Mouse (Mus musculus): Measurements from ENCODE around the gene Poc1a. TPM values are rescaled to one million over a fixed set of nuclear protein-coding genes. Genes with fewer than 3 reads are reported as not detected.

The Poc1a gene
- polyA plus RNA-seq, 1 experiment from 2014 or later: 31.1 TPM

DNA sequence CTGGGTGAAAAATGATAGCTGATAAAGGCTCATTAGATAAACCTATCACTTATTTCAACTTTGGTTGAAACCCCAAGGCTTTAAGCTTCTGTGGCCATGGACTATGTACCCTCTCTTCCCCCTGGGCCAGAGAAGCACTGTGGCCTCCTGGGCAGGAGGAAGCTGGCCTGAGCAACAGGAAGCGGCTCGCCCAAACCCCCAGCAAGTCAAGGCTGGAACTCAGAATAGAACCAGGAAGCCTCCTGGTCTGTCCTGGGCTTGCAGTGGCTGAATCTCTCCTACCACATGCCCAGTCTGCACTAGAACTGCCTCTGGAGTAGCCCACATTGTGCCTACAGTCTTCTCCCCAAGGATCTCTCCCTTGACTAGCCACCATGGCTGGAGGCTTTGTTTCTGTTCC, 27.7 kb downstream of the Poc1a start:
- no peak overlapping the region for H3K9ac ChIP-seq (ENCODE audit: low read depth, low read length)
- WGBS (ENCODE audit: insufficient replicate concordance): 73% methylated on average over 2 of the region's 2 CpGs
- H3K9me3 ChIP-seq (replicated peaks; ENCODE audit: control insufficient read depth, low read length): no peaks in the 10 kb centered on the region
- H3K4me3 ChIP-seq (ENCODE audit: low read depth, low read length): no peak overlapping the region
- peaks cover 19% of the 10 kb centered on the region; the same call in 1 of the 2 replicates for H3K4me1 ChIP-seq (ENCODE audit: control insufficient read depth, insufficient read depth, low read length)
- no peak overlapping the region for H3K4me2 ChIP-seq
- no peaks in the 10 kb centered on the region for H3K27me3 ChIP-seq (ENCODE audit: control insufficient read depth, insufficient read depth, low read length)
- ATAC-seq (replicated peaks; ENCODE audit: insufficient number of reproducible peaks, low FRiP score, low TSS enrichment): no peak
- no peak overlapping the region; the same call in 1 of the 2 replicates for H3K27ac ChIP-seq (ENCODE audit: low read depth, low read length)
- H3K36me3 ChIP-seq (ENCODE audit: control insufficient read depth, insufficient read depth, low read length): no peaks in the 10 kb centered on the region

DNA sequence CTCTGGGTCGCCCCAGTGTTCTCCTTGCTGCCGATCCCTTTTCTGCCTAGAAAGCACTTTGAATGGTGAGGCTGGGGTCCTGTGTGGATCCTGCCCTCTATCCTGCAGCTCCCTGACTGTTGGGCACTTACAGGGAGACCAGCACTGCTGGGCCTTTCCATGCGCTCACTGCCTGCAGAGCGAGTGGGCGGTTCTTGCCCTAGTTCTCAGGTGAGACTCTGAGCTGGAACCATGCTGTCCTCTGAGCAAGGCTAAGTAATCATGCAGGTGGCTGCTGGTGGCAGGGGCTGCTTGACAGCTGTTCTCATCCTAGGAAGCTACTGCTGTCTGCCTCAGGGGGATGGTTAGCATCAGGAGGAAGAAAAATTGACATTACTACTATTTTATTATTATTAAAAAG, 28.1 kb downstream of the Poc1a start:
- H3K9ac ChIP-seq (ENCODE audit: low read depth, low read length): no peak overlapping the region
- no peak for ATAC-seq (replicated peaks; ENCODE audit: insufficient number of reproducible peaks, low FRiP score, low TSS enrichment)

DNA sequence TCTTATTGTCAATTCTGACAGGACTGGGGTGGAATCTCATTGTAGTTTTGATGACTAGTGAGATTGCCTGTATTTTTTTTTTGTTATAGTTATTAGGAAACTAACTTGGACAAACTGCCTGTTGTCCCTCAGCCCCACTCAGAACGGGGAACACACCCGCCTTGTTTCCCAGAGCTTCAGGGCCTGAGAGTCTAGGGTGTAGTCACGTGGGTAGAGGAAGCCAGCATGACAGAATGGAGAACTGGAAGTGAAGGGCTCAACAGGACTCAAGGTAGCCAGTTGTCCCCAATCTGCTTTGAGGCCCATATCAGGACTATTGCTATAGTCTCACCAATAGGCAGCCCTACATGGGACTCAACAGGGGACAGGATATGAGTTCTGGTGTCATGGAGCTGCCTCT, 29.0 kb downstream of the Poc1a start:
- 70% methylated on average over 3 of the region's 3 CpGs for WGBS (ENCODE audit: insufficient replicate concordance)

More for the DNA sequence above, 28.1 kb downstream of the Poc1a start:
- Histone ChIP-seq H3K4me3 (ENCODE audit: low read depth, low read length) (no peak overlapping the region), H3K4me1 (ENCODE audit: control insufficient read depth, insufficient read depth, low read length) (peaks cover 17% of the 10 kb centered on the region; the same call in 1 of the 2 replicates), H3K4me2 (no peak overlapping the region), H3K27me3 (ENCODE audit: control insufficient read depth, insufficient read depth, low read length) (no peaks in the 10 kb centered on the region), H3K9me3 (replicated peaks; ENCODE audit: control insufficient read depth, low read length) (no peaks in the 10 kb centered on the region), H3K36me3 (ENCODE audit: control insufficient read depth, insufficient read depth, low read length) (no peaks in the 10 kb centered on the region), H3K27ac (ENCODE audit: low read depth, low read length) (no peak overlapping the region; the same call in 1 of the 2 replicates)
- 84% methylated on average over 5 of the region's 5 CpGs for WGBS (ENCODE audit: insufficient replicate concordance)

DNA sequence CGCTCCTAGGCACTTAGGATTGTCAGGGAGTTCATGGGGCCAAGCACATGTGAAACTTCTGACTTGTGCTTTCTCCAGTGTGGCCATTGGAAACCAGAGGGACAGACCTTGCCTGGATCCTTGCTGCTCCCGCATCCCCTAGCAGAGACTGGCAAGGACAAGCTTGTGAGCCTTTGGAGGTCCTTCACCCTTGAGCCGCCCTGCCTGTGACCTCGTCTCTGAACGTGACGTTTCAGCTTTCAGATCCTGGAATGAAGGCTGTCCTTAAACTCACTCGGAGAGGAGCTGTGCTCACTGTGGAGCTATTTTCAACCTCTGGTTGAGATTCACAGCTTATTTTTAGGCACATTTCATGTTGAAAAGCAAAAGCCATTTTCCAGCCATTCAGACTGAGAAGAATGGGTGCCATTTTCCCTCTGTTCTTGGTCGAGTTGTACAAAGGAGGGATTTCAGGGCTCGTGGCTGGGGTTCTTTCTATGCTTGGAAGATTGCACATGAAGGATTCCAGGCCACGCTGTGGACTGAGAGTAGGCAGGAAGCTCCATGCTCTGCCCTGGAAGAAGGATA, 30.8 kb downstream of the Poc1a start:
- H3K27me3 ChIP-seq (ENCODE audit: control insufficient read depth, insufficient read depth, low read length): no peaks in the 10 kb centered on the region
- no peaks in the 10 kb centered on the region for H3K9me3 ChIP-seq (replicated peaks; ENCODE audit: control insufficient read depth, low read length)
- no peak for ATAC-seq (replicated peaks; ENCODE audit: insufficient number of reproducible peaks, low FRiP score, low TSS enrichment)
- H3K27ac ChIP-seq (ENCODE audit: low read depth, low read length): peak overlapping the region; percentile 67
- H3K36me3 ChIP-seq (ENCODE audit: control insufficient read depth, insufficient read depth, low read length): no peaks in the 10 kb centered on the region
- WGBS (ENCODE audit: insufficient replicate concordance): 50% methylated on average over 10 of the region's 10 CpGs
- H3K4me1 ChIP-seq (ENCODE audit: control insufficient read depth, insufficient read depth, low read length): peaks cover 5% of the 10 kb centered on the region; the same call in 1 of the 2 replicates
- H3K4me2 ChIP-seq: no peak overlapping the region
- no peak overlapping the region for H3K4me3 ChIP-seq (ENCODE audit: low read depth, low read length)
- H3K9ac ChIP-seq (ENCODE audit: low read depth, low read length): 0 out of 2 replicates have a peak overlapping the region, but pooled peaks have one; percentile 18

More for the DNA sequence above, 29.0 kb downstream of the Poc1a start:
- Histone ChIP-seq H3K4me1 (ENCODE audit: control insufficient read depth, insufficient read depth, low read length) (peaks cover 15% of the 10 kb centered on the region; the same call in 1 of the 2 replicates), H3K9me3 (replicated peaks; ENCODE audit: control insufficient read depth, low read length) (no peaks in the 10 kb centered on the region), H3K9ac (ENCODE audit: low read depth, low read length) (no peak overlapping the region), H3K27ac (ENCODE audit: low read depth, low read length) (no peak overlapping the region), H3K4me2 (no peak overlapping the region), H3K27me3 (ENCODE audit: control insufficient read depth, insufficient read depth, low read length) (no peaks in the 10 kb centered on the region), H3K36me3 (ENCODE audit: control insufficient read depth, insufficient read depth, low read length) (no peaks in the 10 kb centered on the region), H3K4me3 (ENCODE audit: low read depth, low read length) (no peak overlapping the region)
- no peak for ATAC-seq (replicated peaks; ENCODE audit: insufficient number of reproducible peaks, low FRiP score, low TSS enrichment)

DNA sequence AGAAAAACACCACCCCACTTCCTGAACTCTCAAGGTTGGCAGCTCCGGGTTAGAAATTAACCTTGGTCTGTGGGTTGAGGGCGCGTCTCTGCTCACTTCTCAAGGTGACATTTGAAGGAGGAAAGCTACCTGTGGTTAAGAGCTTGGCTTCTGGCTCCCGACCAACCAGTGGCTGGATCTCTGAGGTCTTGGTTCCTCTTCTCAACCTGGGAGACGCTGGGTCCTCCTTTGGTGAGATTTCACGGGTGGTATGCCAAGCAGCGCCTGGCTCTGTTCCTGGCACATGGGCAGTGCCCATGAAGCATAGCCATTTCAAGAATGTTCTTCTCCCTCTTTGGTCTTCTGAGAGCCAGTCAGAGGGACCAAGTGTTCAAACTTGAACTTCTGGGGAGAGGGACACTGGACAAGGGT, 32.1 kb downstream of the Poc1a start:
- Histone ChIP-seq H3K36me3 (ENCODE audit: control insufficient read depth, insufficient read depth, low read length) (no peaks in the 10 kb centered on the region), H3K27ac (ENCODE audit: low read depth, low read length) (no peak overlapping the region), H3K4me3 (ENCODE audit: low read depth, low read length) (no peak overlapping the region), H3K4me1 (ENCODE audit: control insufficient read depth, insufficient read depth, low read length) (peaks cover 10% of the 10 kb centered on the region), H3K27me3 (ENCODE audit: control insufficient read depth, insufficient read depth, low read length) (no peaks in the 10 kb centered on the region), H3K9me3 (replicated peaks; ENCODE audit: control insufficient read depth, low read length) (no peaks in the 10 kb centered on the region), H3K4me2 (no peak overlapping the region), H3K9ac (ENCODE audit: low read depth, low read length) (no peak overlapping the region)
- ATAC-seq (replicated peaks; ENCODE audit: insufficient number of reproducible peaks, low FRiP score, low TSS enrichment): no peak
- 94% methylated on average over 7 of the region's 7 CpGs for WGBS (ENCODE audit: insufficient replicate concordance)

DNA sequence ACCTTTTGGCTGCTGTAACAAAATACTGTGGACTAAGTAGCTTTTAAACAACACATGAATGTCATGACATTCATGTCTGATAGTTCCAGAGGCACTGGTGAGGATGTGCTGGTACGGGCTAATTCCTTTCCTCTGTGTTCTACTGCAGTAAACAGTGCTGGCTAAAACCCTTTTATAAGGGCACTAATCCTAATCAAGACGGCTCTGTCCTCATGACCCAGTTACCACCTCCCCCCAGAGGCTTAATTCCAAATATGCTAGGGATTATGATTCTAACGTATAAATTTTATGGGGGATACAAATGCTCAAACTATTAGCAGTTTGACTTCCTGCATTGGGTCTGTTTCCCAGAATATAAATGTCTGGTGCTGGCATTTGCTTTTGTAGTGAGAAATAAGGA, 33.3 kb downstream of the Poc1a start:
- H3K27ac ChIP-seq (ENCODE audit: low read depth, low read length): no peak overlapping the region
- WGBS (ENCODE audit: insufficient replicate concordance): 80% methylated on average over 3 of the region's 3 CpGs
- H3K9me3 ChIP-seq (replicated peaks; ENCODE audit: control insufficient read depth, low read length): no peaks in the 10 kb centered on the region
- H3K4me2 ChIP-seq: no peak overlapping the region
- no peak for ATAC-seq (replicated peaks; ENCODE audit: insufficient number of reproducible peaks, low FRiP score, low TSS enrichment)
- no peaks in the 10 kb centered on the region for H3K36me3 ChIP-seq (ENCODE audit: control insufficient read depth, insufficient read depth, low read length)
- H3K4me1 ChIP-seq (ENCODE audit: control insufficient read depth, insufficient read depth, low read length): peaks cover 22% of the 10 kb centered on the region
- no peak overlapping the region for H3K9ac ChIP-seq (ENCODE audit: low read depth, low read length)
- H3K4me3 ChIP-seq (ENCODE audit: low read depth, low read length): no peak overlapping the region
- no peaks in the 10 kb centered on the region for H3K27me3 ChIP-seq (ENCODE audit: control insufficient read depth, insufficient read depth, low read length)

DNA sequence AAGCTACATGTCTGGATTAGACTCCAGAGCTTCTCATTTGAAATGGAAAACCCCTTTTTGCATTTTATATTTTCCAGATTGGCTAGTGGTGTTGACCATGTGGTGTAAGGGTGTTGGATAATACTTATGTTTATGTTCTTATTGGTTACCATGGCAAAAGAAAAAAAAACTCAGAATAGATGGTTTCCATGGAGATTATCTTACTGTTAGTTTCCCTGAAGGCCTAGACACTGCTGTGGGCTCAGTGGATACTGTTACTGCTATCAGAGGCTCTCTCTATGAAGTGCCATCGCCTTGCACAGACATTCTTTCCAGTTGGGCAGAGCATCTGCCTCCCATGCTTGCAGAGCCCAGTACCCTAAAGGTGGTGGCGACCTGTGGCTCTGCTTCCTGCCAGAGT, 37.2 kb downstream of the Poc1a start:
- ATAC-seq (replicated peaks; ENCODE audit: insufficient number of reproducible peaks, low FRiP score, low TSS enrichment): no peak
- Histone ChIP-seq H3K36me3 (ENCODE audit: control insufficient read depth, insufficient read depth, low read length) (no peaks in the 10 kb centered on the region), H3K27ac (ENCODE audit: low read depth, low read length) (no peak overlapping the region; the same call in 1 of the 2 replicates), H3K9ac (ENCODE audit: low read depth, low read length) (no peak overlapping the region), H3K4me2 (no peak overlapping the region), H3K9me3 (replicated peaks; ENCODE audit: control insufficient read depth, low read length) (no peaks in the 10 kb centered on the region), H3K27me3 (ENCODE audit: control insufficient read depth, insufficient read depth, low read length) (no peaks in the 10 kb centered on the region), H3K4me3 (ENCODE audit: low read depth, low read length) (no peak overlapping the region), H3K4me1 (ENCODE audit: control insufficient read depth, insufficient read depth, low read length) (peaks cover 25% of the 10 kb centered on the region)
- 28% methylated on average over 2 of the region's 2 CpGs for WGBS (ENCODE audit: insufficient replicate concordance)

DNA sequence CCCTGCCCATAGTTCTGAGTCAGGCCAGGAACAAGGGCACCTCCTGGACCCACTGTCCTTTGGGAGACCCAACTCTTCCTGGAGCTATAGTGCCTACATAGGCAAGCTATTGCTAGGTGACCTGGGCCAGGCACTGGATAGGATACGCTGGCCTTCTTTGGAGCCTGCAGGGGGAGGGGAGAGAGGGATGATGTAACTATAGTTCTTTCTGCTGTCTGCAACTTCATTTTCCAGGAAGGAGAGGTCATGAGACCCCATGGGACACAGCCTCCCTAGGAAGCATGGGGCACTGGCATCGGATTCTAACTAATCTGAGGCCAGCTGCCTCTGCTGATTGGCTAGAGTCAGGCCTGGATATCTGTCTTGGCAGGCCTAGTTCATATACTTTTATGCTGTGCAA, 38.2 kb downstream of the Poc1a start:
- Histone ChIP-seq H3K27me3 (ENCODE audit: control insufficient read depth, insufficient read depth, low read length) (no peaks in the 10 kb centered on the region), H3K4me1 (ENCODE audit: control insufficient read depth, insufficient read depth, low read length) (peaks cover 25% of the 10 kb centered on the region), H3K27ac (ENCODE audit: low read depth, low read length) (peak overlapping the region; percentile 62), H3K9ac (ENCODE audit: low read depth, low read length) (no peak overlapping the region), H3K4me3 (ENCODE audit: low read depth, low read length) (no peak overlapping the region), H3K4me2 (no peak overlapping the region), H3K36me3 (ENCODE audit: control insufficient read depth, insufficient read depth, low read length) (no peaks in the 10 kb centered on the region), H3K9me3 (replicated peaks; ENCODE audit: control insufficient read depth, low read length) (no peaks in the 10 kb centered on the region)
- WGBS (ENCODE audit: insufficient replicate concordance): 11% methylated on average over 2 of the region's 2 CpGs
- no peak for ATAC-seq (replicated peaks; ENCODE audit: insufficient number of reproducible peaks, low FRiP score, low TSS enrichment)

DNA sequence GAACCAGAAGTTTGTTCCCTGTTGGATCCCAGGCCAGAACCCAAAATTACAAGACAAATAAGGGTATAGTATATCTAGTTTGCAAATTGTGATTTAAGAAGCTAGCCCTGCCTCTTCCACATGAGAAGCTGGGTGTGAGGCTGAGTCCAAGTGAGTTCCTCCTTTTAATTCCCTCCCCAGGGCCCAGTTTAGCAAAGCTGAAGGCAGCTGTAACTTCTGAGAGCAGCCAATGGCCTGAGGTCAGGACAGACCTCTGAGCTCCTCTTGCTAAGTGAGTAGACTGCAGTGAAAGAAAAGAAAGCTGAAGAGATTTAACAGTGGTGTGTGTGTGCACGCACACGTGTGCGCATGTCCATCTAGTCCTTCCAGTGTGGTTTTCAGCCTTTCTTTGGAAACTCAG, 41.6 kb downstream of the Poc1a start:
- no peaks in the 10 kb centered on the region for H3K9me3 ChIP-seq (replicated peaks; ENCODE audit: control insufficient read depth, low read length)
- no peak overlapping the region for H3K27ac ChIP-seq (ENCODE audit: low read depth, low read length)
- no peak overlapping the region for H3K9ac ChIP-seq (ENCODE audit: low read depth, low read length)
- H3K4me3 ChIP-seq (ENCODE audit: low read depth, low read length): no peak overlapping the region
- WGBS (ENCODE audit: insufficient replicate concordance): 96% methylated on average over 3 of the region's 3 CpGs
- no peaks in the 10 kb centered on the region for H3K27me3 ChIP-seq (ENCODE audit: control insufficient read depth, insufficient read depth, low read length)
- H3K4me1 ChIP-seq (ENCODE audit: control insufficient read depth, insufficient read depth, low read length): peaks cover 24% of the 10 kb centered on the region
- H3K4me2 ChIP-seq: no peak overlapping the region
- ATAC-seq (replicated peaks; ENCODE audit: insufficient number of reproducible peaks, low FRiP score, low TSS enrichment): no peak
- no peaks in the 10 kb centered on the region for H3K36me3 ChIP-seq (ENCODE audit: control insufficient read depth, insufficient read depth, low read length)
